Mouse (Mus musculus) adrenal gland, adult 2 months (tissue): ENCODE data around the gene Itgb2. TPM values are rescaled to one million over a fixed set of nuclear protein-coding genes. Genes with fewer than 3 reads are reported as not detected.

ENCODE experiments used
- DNase-seq: peaks from one replicate; pipeline ENCODE4 v3.0.0; 2021
- polyA plus RNA-seq: library from polyadenylated mRNA; depleted of rRNA; stranded (reverse); fragments of >200 nt; gene quantifications from 2 replicates; pipeline ENCODE4 v1.2.3, GENCODE M21; 2012; rRNA removed
- total RNA-seq, 2 experiments: library from RNA; stranded (reverse); gene quantifications; 2 replicates each; pipeline ENCODE4 v1.2.3; 2021

Itgb2 gene
- total and polyA plus RNA-seq, 3 experiments: 7.4 to 9.8 (median 9.5) TPM

- DNase-seq: peak; percentile 59
Measured at GRCm38 (mm10) chr10:77587091-77587775, 57.2 kb downstream of the Itgb2 start.

GRCm38 (mm10) chr10:77588036-77588435, 58.0 kb downstream of the Itgb2 start:
- DNase-seq: no peak

- no peak for DNase-seq
Measured at GRCm38 (mm10) chr10:77589117-77589516, 59.1 kb downstream of the Itgb2 start.

- no peak for DNase-seq
Measured at GRCm38 (mm10) chr10:77589749-77590148, 59.7 kb downstream of the Itgb2 start.

GRCm38 (mm10) chr10:77590812-77591211, 60.8 kb downstream of the Itgb2 start:
- DNase-seq: peak; percentile 49

GRCm38 (mm10) chr10:77591546-77591945, 61.5 kb downstream of the Itgb2 start:
- DNase-seq: no peak

GRCm38 (mm10) chr10:77596060-77596459, 66.0 kb downstream of the Itgb2 start:
- no peak for DNase-seq

GRCm38 (mm10) chr10:77603021-77603420, 73.0 kb downstream of the Itgb2 start:
- no peak for DNase-seq

GRCm38 (mm10) chr10:77604111-77604510, 74.1 kb downstream of the Itgb2 start:
- no peak for DNase-seq

- no peak for DNase-seq
Measured at GRCm38 (mm10) chr10:77604958-77605357, 74.9 kb downstream of the Itgb2 start.

GRCm38 (mm10) chr10:77605368-77605767, 75.3 kb downstream of the Itgb2 start:
- DNase-seq: no peak

- peak; percentile 99 for DNase-seq
Measured at GRCm38 (mm10) chr10:77605908-77606826, 76.1 kb downstream of the Itgb2 start, which contains the start of the genes Sumo3 and Gm49325. TSS of gene Sumo3 (plus strand) at chr10:77606097. TSS of gene Gm49325 (plus strand) at chr10:77606197.

- DNase-seq: no peak
Measured at GRCm38 (mm10) chr10:77606855-77607254, 76.8 kb downstream of the Itgb2 start.

GRCm38 (mm10) chr10:77607441-77607840, 77.4 kb downstream of the Itgb2 start:
- no peak for DNase-seq

- DNase-seq: no peak
Measured at GRCm38 (mm10) chr10:77608589-77608988, 78.5 kb downstream of the Itgb2 start.

- no peak for DNase-seq
Measured at GRCm38 (mm10) chr10:77610221-77610961, 80.3 kb downstream of the Itgb2 start.

- peak; percentile 76 for DNase-seq
Measured at GRCm38 (mm10) chr10:77613409-77613808, 83.4 kb downstream of the Itgb2 start.

Other genes starting within 250 kb of the Itgb2 start
- gene Adarb1, start 112.0 kb upstream of the Itgb2 start, total RNA-seq: 10 to 100 TPM; 14.4 to 23.5 TPM
- gene Adarb1, start 112.0 kb upstream of the Itgb2 start, polyA plus RNA-seq: 11.3 and 13.5 TPM in 2 replicates
- 10 to 100 TPM; 17.9 to 21.0 TPM for gene Fam207a, start 14.5 kb upstream of the Itgb2 start, total RNA-seq
- gene Fam207a, start 14.5 kb upstream of the Itgb2 start, polyA plus RNA-seq: 26.4 and 30.5 TPM in 2 replicates
- 100 to 1,000 TPM; 174 to 202 TPM for gene Pttg1ip, start 51.5 kb downstream of the Itgb2 start, total RNA-seq
- 127 and 165 TPM in 2 replicates for gene Pttg1ip, start 51.5 kb downstream of the Itgb2 start, polyA plus RNA-seq
- 100 to 1,000 TPM in 1 of 2 experiments, 10 to 100 TPM in 1; 97.7 to 104 TPM for gene Sumo3, start 75.8 kb downstream of the Itgb2 start, total RNA-seq
- 83.8 and 91.1 TPM in 2 replicates for gene Sumo3, start 75.8 kb downstream of the Itgb2 start, polyA plus RNA-seq
- 10 to 100 TPM; 27.5 to 28.5 TPM for gene Gm49325, start 75.9 kb downstream of the Itgb2 start, total RNA-seq
- not detected in 2 replicates for gene Gm49325, start 75.9 kb downstream of the Itgb2 start, polyA plus RNA-seq
- 10 to 100 TPM; 50.0 to 55.0 TPM for gene Ube2g2, start 92.0 kb downstream of the Itgb2 start, total RNA-seq
- 27.9 and 37.4 TPM in 2 replicates for gene Ube2g2, start 92.0 kb downstream of the Itgb2 start, polyA plus RNA-seq
- gene Tspear, start 156.3 kb downstream of the Itgb2 start, total RNA-seq: under 1 TPM; 0.17 to 0.62 TPM
- gene Tspear, start 156.3 kb downstream of the Itgb2 start, polyA plus RNA-seq: 0.94 and 1.1 TPM in 2 replicates
- not detected for gene Gm19402, start 160.5 kb downstream of the Itgb2 start, total RNA-seq
- not detected in 2 replicates for gene Gm19402, start 160.5 kb downstream of the Itgb2 start, polyA plus RNA-seq
- not detected for gene Gm9508, start 167.0 kb downstream of the Itgb2 start, total RNA-seq
- gene Gm9508, start 167.0 kb downstream of the Itgb2 start, polyA plus RNA-seq: not detected in 2 replicates
- not detected for gene Gm10272, start 176.4 kb downstream of the Itgb2 start, total RNA-seq
- gene Gm10272, start 176.4 kb downstream of the Itgb2 start, polyA plus RNA-seq: not detected in 2 replicates
- not detected for gene Gm10024, start 181.2 kb downstream of the Itgb2 start, total RNA-seq
- not detected in 2 replicates for gene Gm10024, start 181.2 kb downstream of the Itgb2 start, polyA plus RNA-seq
- gene Gm10142, start 185.6 kb downstream of the Itgb2 start, total RNA-seq: not detected
- not detected in 2 replicates for gene Gm10142, start 185.6 kb downstream of the Itgb2 start, polyA plus RNA-seq
- not detected for gene Krtap12-1, start 190.3 kb downstream of the Itgb2 start, total RNA-seq
- gene Krtap12-1, start 190.3 kb downstream of the Itgb2 start, polyA plus RNA-seq: not detected in 2 replicates
- not detected for gene Gm10100, start 196.2 kb downstream of the Itgb2 start, total RNA-seq
- gene Gm10100, start 196.2 kb downstream of the Itgb2 start, polyA plus RNA-seq: not detected in 2 replicates
- not detected for gene Gm18596, start 212.4 kb downstream of the Itgb2 start, total RNA-seq
- not detected in 2 replicates for gene Gm18596, start 212.4 kb downstream of the Itgb2 start, polyA plus RNA-seq
- gene Gm9736, start 221.1 kb downstream of the Itgb2 start, total RNA-seq: not detected
- not detected in 2 replicates for gene Gm9736, start 221.1 kb downstream of the Itgb2 start, polyA plus RNA-seq
- gene Gm3233, start 229.4 kb downstream of the Itgb2 start, total RNA-seq: not detected
- gene Gm3233, start 229.4 kb downstream of the Itgb2 start, polyA plus RNA-seq: not detected in 2 replicates
- gene Gm3238, start 241.1 kb downstream of the Itgb2 start, total RNA-seq: not detected
- gene Gm3238, start 241.1 kb downstream of the Itgb2 start, polyA plus RNA-seq: not detected in 2 replicates
- not detected for gene Gm7138, start 246.7 kb downstream of the Itgb2 start, total RNA-seq
- gene Gm7138, start 246.7 kb downstream of the Itgb2 start, polyA plus RNA-seq: not detected in 2 replicates